Mouse (Mus musculus) hindbrain, embryonic 13.5 days (tissue): ENCODE results near the gene Apoh. TPM values are rescaled to one million over a fixed set of nuclear protein-coding genes. Genes with fewer than 3 reads are reported as not detected.

ENCODE experiments used
- ATAC-seq: fragments of 200-750 bp; cut with Nextera tagmentation; 2 replicates; pipeline ENCODE4 v1.8.0; 2017; ENCODE audit warnings: moderate TSS enrichment; ENCODE audit not compliant: low FRiP score
- H3K27ac ChIP-seq: fragments of 300-500 bp; sonication (generic); 2 replicates; pipeline ENCODE4 v1.5.1; 2015; ENCODE audit warnings: inconsistent platforms, mild to moderate bottlenecking, moderate library complexity
- H3K27me3 ChIP-seq: fragments of 300-500 bp; sonication (generic); 2 replicates; pipeline ENCODE4 v1.6.1; 2015; ENCODE audit warnings: mild to moderate bottlenecking, inconsistent platforms
- H3K36me3 ChIP-seq: fragments of 300-500 bp; sonication (generic); 2 replicates; pipeline ENCODE4 v1.6.1; 2015; ENCODE audit warnings: mild to moderate bottlenecking, inconsistent platforms
- H3K4me1 ChIP-seq: fragments of 300-500 bp; sonication (generic); replicated peaks from 2 replicates; pipeline ENCODE4 v1.6.1; 2015; ENCODE audit warnings: inconsistent platforms
- H3K4me2 ChIP-seq: fragments of 300-500 bp; sonication (generic); 2 replicates; pipeline ENCODE4 v1.6.1; 2015; ENCODE audit warnings: inconsistent platforms, mild to moderate bottlenecking, moderate library complexity
- H3K4me3 ChIP-seq: fragments of 300-500 bp; sonication (generic); 2 replicates; pipeline ENCODE4 v1.5.1; 2015; ENCODE audit warnings: mild to moderate bottlenecking, inconsistent platforms
- H3K9ac ChIP-seq: fragments of 300-500 bp; sonication (generic); 2 replicates; pipeline ENCODE4 v1.6.1; 2015; ENCODE audit warnings: mild to moderate bottlenecking, inconsistent platforms
- H3K9me3 ChIP-seq: fragments of 300-500 bp; sonication (generic); 2 replicates; pipeline ENCODE4 v1.6.1; 2016; ENCODE audit warnings: inconsistent platforms
- WGBS: fragments of 180-500 bp; shearing (Covaris S2); methylation state at CpG from one replicate; pipeline ENCODE4 v1.1.7; 2015; 5-methylcytosine and 5-hydroxymethylcytosine counted together
- polyA plus RNA-seq: library from polyadenylated mRNA; unstranded; fragments of >200 nt; fragmentation: Nextera tagmentation; extraction: Ambion mirVana; gene quantifications from 2 replicates; pipeline ENCODE4 v1.2.1, GENCODE M21; 2015

Gene Apoh
- polyA plus RNA-seq, 1 experiment from 2014 or later: 0.14 TPM

DNA sequence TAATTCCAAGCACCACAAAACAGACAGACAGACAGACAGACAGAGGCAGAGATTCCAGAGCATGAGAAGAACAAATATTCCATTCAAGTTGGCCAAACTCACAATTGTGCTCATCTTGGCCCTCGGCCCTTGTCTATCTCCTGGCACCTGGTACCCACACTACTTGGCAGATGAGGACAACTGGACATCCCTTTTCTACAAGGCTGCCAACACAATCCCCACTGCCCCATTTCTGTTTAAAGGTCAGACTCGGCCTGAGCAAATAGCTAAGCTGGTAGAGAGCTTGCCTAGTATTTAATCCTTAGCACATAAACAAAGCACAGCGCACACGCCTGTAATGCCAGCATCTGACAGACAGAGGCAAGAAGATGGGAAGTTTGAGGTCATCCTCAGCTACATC lies 7.6 kb upstream of the Apoh start:
- Histone ChIP-seq H3K4me2 (no peak overlapping the region), H3K4me1 (peaks cover 16% of the 10 kb centered on the region), H3K9ac (no peak overlapping the region), H3K36me3 (no peaks in the 10 kb centered on the region), H3K4me3 (no peak overlapping the region), H3K27ac (no peak overlapping the region), H3K27me3 (0 out of 2 replicates have a peak, but pooled peaks cover 3% of the 10 kb centered on the region), H3K9me3 (no peaks in the 10 kb centered on the region)
- 89% methylated on average over 4 of the region's 4 CpGs for WGBS
- ATAC-seq: no peak

DNA sequence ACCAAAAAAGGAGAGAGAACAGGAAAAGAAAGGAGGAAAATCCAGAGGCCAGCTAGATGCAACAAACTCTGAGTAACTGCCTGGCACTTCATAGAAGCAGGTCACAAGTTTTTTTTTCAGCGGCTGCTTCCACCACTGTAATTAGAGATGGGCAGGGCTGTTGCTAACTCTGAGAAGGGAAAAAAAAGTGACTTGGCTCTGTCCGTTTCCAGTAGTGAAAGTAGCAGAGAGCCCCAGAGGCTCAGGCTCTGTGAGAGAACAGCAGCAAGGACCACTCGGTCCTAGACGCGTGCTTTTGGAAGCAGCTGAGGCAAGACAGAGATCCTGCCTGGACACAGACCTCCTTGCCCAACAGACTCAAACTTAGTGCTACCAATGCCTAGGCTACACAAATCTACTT lies 6.7 kb upstream of the Apoh start:
- H3K9ac ChIP-seq: no peak overlapping the region
- H3K27me3 ChIP-seq: peaks cover 7% of the 10 kb centered on the region; the same call in 1 of the 2 replicates
- no peaks in the 10 kb centered on the region for H3K36me3 ChIP-seq
- no peak overlapping the region for H3K4me3 ChIP-seq
- no peaks in the 10 kb centered on the region for H3K9me3 ChIP-seq
- WGBS: 56% methylated on average over 5 of the region's 5 CpGs
- no peak overlapping the region for H3K27ac ChIP-seq
- no peak overlapping the region for H3K4me2 ChIP-seq
- peaks cover 16% of the 10 kb centered on the region for H3K4me1 ChIP-seq
- no peak for ATAC-seq

GRCm38 (mm10) chr11:108340293-108340692 lies 2.9 kb upstream of the Apoh start:
- Histone ChIP-seq H3K9ac (no peak overlapping the region), H3K4me3 (no peak overlapping the region), H3K36me3 (no peaks in the 10 kb centered on the region), H3K27ac (no peak overlapping the region), H3K4me2 (no peak overlapping the region), H3K9me3 (no peaks in the 10 kb centered on the region), H3K27me3 (peaks cover 17% of the 10 kb centered on the region), H3K4me1 (peaks cover 28% of the 10 kb centered on the region)
- ATAC-seq: no peak
- 92% methylated on average over 4 of the region's 4 CpGs for WGBS

- ATAC-seq: no peak
Measured at GRCm38 (mm10) chr11:108341783-108342182, 1.4 kb upstream of the Apoh start.

DNA sequence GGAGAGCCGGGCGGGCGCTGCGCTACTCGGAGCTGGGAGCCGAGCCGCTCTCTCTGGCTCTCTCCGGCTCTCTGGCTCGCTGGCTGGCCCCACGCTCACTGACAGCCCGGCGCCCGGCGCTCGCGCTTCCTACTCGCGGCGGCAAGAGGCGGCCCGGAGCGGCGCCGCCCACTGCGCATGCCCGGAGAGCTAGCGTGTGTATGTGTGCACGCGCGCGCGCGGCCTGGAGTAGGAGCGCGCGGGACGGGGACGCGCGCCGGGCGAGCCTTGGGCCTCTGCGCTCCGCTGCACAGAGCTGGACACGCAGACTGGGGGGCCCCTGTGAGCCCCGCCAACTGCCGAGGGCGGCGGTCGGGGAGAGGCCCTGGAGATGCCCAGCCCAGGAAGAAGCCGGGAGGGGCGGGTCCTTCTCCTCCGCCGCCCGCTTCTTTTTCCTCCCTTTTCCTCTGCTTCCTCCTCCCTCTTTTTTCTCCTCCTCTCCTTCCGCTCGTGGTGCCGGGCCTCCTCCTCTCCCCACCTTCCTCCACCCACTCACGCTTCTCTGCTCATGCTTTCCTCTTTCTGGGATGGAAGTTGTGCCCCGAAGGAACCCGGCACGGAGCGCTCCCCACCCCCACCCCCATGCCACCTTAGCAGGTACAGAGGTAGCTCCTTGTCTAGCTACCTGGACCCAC lies 772 bp downstream of the Apoh start, which contains the start of gene Prkca:
Gene Prkca (minus strand): TSS at position 140 of the 674 bp plus-strand sequence.
- Histone ChIP-seq H3K36me3 (no peaks in the 10 kb centered on the region), H3K27me3 (peaks cover 20% of the 10 kb centered on the region), H3K9ac (peak within 1 kb of the TSS; percentile 88), H3K4me1 (peaks cover 28% of the 10 kb centered on the region), H3K4me2 (peak within 1 kb of the TSS; percentile 100), H3K27ac (peak within 1 kb of the TSS; percentile 93), H3K4me3 (peak within 1 kb of the TSS; percentile 76), H3K9me3 (no peaks in the 10 kb centered on the region)
- peak; percentile 97 for ATAC-seq
- under 1% methylated on average over 59 of the region's 63 CpGs for WGBS

More at GRCm38 (mm10) chr11:108341783-108342182, 1.4 kb upstream of the Apoh start:
- Histone ChIP-seq H3K4me3 (peak overlapping the region; percentile 76), H3K9ac (peak overlapping the region; percentile 53), H3K4me1 (peaks cover 28% of the 10 kb centered on the region), H3K9me3 (no peaks in the 10 kb centered on the region), H3K27ac (no peak overlapping the region), H3K27me3 (peaks cover 20% of the 10 kb centered on the region), H3K36me3 (no peaks in the 10 kb centered on the region), H3K4me2 (peak overlapping the region; percentile 100)
- 49% methylated on average over 8 of the region's 8 CpGs for WGBS

- no peak for ATAC-seq
- Histone ChIP-seq H3K4me1 (peaks cover 32% of the 10 kb centered on the region), H3K27ac (no peak overlapping the region), H3K36me3 (no peaks in the 10 kb centered on the region), H3K9ac (peak overlapping the region; percentile 88), H3K27me3 (peaks cover 20% of the 10 kb centered on the region), H3K4me3 (peak overlapping the region; percentile 76), H3K4me2 (peak overlapping the region; percentile 100), H3K9me3 (no peaks in the 10 kb centered on the region)
- WGBS: 43% methylated on average over 8 of the region's 8 CpGs
Measured at GRCm38 (mm10) chr11:108344759-108345158, 1.6 kb downstream of the Apoh start.

DNA sequence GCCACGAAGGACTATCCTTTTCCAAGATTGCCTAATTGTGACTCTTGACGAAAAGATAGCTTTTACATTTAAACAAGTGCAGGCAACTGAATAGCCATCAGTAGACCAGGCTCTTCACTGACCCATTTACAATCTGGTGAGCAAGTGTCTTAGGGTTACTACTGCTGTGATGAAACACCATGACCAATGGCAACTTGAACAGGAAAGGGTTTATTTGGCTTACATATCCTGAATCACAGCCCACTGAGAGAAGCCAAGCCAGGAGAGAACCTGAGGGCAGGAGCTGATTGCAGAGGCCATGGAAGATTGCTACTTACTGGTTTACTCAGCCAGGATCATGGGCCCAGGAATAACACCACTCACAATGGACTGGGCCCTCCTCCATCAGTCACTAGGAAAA lies 2.2 kb downstream of the Apoh start:
- no peak overlapping the region for H3K4me2 ChIP-seq
- WGBS: 86% methylated on average over 2 of the region's 2 CpGs
- H3K36me3 ChIP-seq: no peaks in the 10 kb centered on the region
- no peak for ATAC-seq
- H3K27me3 ChIP-seq: peaks cover 17% of the 10 kb centered on the region
- no peak overlapping the region for H3K4me3 ChIP-seq
- no peak overlapping the region for H3K9ac ChIP-seq
- peaks cover 32% of the 10 kb centered on the region for H3K4me1 ChIP-seq
- no peaks in the 10 kb centered on the region for H3K9me3 ChIP-seq
- H3K27ac ChIP-seq: no peak overlapping the region

DNA sequence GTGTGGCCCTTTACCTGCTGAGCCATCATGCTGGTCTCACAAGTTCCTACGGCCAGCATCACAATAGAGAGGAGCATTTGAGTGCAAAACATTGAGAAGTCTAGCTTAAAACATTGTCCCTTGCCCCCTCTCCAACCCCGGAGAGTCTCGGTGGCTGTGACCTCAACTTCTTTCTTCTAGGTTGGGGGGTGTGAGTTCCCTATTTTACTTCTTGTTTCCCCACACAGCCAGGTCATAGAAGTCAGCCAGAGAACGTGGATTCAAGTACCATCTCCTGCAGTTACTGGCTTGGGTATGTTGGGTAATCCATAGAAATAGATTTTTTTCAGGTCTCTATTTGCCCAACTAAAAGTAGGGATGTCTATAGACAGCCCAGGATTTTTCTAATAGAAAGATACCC lies 7.6 kb downstream of the Apoh start:
- no peak overlapping the region for H3K27ac ChIP-seq
- no peak for ATAC-seq
- no peak overlapping the region for H3K4me3 ChIP-seq
- H3K4me1 ChIP-seq: peaks cover 4% of the 10 kb centered on the region; the same call in 1 of the 2 replicates
- no peaks in the 10 kb centered on the region for H3K27me3 ChIP-seq
- H3K9me3 ChIP-seq: no peaks in the 10 kb centered on the region
- H3K9ac ChIP-seq: no peak overlapping the region
- 89% methylated on average over 4 of the region's 4 CpGs for WGBS
- no peaks in the 10 kb centered on the region for H3K36me3 ChIP-seq
- H3K4me2 ChIP-seq: no peak overlapping the region

- no peaks in the 10 kb centered on the region for H3K36me3 ChIP-seq
- H3K27ac ChIP-seq: no peak overlapping the region
- H3K4me3 ChIP-seq: no peak overlapping the region
- 96% methylated on average over 10 of the region's 10 CpGs for WGBS
- H3K27me3 ChIP-seq: no peaks in the 10 kb centered on the region
- no peak overlapping the region for H3K9ac ChIP-seq
- H3K4me1 ChIP-seq: peaks cover 4% of the 10 kb centered on the region; the same call in 1 of the 2 replicates
- no peaks in the 10 kb centered on the region for H3K9me3 ChIP-seq
- no peak for ATAC-seq
- H3K4me2 ChIP-seq: no peak overlapping the region
Measured at GRCm38 (mm10) chr11:108352842-108353388, 9.8 kb downstream of the Apoh start.

DNA sequence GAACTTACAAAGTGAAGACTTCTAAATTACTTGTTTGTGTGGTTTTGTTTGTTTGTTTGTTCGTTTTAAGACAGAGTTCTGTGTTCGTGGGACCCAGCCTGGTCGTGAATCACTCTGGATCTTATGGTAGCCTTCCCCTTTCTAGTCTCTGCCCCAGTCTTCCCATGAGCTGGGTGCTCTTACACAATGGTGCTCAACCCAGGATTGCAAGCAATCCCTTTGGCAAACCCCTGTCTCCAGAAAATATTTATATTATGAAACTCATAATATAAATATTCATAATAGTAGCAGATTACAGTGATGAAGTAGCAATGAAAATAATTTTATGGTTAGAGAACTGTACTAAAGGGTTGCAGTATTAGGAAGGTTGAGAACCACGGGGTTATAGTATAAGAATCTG lies 12.9 kb downstream of the Apoh start:
- Histone ChIP-seq H3K36me3 (no peaks in the 10 kb centered on the region), H3K9me3 (no peaks in the 10 kb centered on the region), H3K9ac (no peak overlapping the region), H3K4me2 (no peak overlapping the region), H3K27me3 (no peaks in the 10 kb centered on the region), H3K27ac (no peak overlapping the region), H3K4me3 (no peak overlapping the region), H3K4me1 (no peaks in the 10 kb centered on the region)
- ATAC-seq: no peak
- WGBS: 88% methylated on average over 4 of the region's 4 CpGs

DNA sequence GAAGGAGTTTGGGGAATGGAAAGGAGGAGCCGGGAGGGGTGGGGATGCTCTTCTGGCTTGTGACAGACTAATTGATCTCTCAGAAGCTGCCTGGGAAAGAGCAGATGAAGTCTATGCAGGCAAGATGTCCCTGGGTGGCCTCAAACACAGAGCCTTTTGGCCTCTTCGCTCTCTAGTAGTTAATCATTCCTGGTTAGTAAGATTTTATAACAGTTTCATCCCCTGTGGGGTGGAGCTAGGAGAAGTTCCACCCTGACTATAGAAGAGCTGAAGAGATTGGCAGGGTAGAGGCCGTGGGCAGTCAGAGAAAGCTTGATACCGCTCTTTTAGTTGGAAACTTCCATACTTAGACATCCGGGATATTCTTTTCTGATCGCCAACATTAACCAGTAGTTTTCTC lies 15.8 kb downstream of the Apoh start:
- H3K27me3 ChIP-seq: 0 out of 2 replicates have a peak, but pooled peaks cover 1% of the 10 kb centered on the region
- WGBS: 83% methylated on average over 6 of the region's 6 CpGs
- no peaks in the 10 kb centered on the region for H3K4me1 ChIP-seq
- H3K9me3 ChIP-seq: no peaks in the 10 kb centered on the region
- no peak overlapping the region for H3K27ac ChIP-seq
- no peak overlapping the region for H3K4me3 ChIP-seq
- H3K9ac ChIP-seq: no peak overlapping the region
- no peaks in the 10 kb centered on the region for H3K36me3 ChIP-seq
- H3K4me2 ChIP-seq: no peak overlapping the region
- no peak for ATAC-seq

- Histone ChIP-seq H3K9ac (no peak overlapping the region), H3K4me1 (no peaks in the 10 kb centered on the region), H3K27me3 (0 out of 2 replicates have a peak, but pooled peaks cover 4% of the 10 kb centered on the region), H3K27ac (no peak overlapping the region), H3K4me3 (no peak overlapping the region), H3K36me3 (no peaks in the 10 kb centered on the region), H3K4me2 (no peak overlapping the region), H3K9me3 (no peaks in the 10 kb centered on the region)
- 91% methylated on average over 4 of the region's 4 CpGs for WGBS
- ATAC-seq: no peak
Measured at GRCm38 (mm10) chr11:108360983-108361382, 17.8 kb downstream of the Apoh start.

DNA sequence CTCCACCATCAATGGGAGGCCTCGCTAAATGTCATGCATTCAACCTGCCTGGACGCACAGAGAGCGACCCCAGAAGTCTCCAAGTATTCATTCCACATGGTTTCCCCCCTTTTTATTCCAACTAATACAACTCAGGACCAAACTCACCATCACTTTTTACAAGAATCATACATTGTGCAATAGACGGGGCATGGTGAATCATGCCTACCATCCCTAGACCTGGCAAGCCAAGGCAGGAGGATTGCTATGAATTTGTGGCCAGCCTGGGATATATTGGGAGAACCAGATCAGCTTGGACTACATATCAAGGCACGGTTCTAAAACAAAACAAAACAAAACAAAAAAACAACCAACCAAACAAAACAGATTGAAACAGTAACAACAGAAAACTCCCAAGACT lies 19.8 kb downstream of the Apoh start:
- Histone ChIP-seq H3K4me3 (no peak overlapping the region), H3K4me1 (no peaks in the 10 kb centered on the region), H3K27me3 (0 out of 2 replicates have a peak, but pooled peaks cover 4% of the 10 kb centered on the region), H3K27ac (no peak overlapping the region), H3K4me2 (no peak overlapping the region), H3K9me3 (no peaks in the 10 kb centered on the region), H3K36me3 (no peaks in the 10 kb centered on the region), H3K9ac (no peak overlapping the region)
- no peak for ATAC-seq
- 90% methylated on average over 5 of the region's 5 CpGs for WGBS
